In genomic region chr7:79267690-79268388, GRCm38 (mm10) we compare ENCODE assay signal across 19 mouse cellular contexts. TPM values are rescaled to one million over a fixed set of nuclear protein-coding genes. Genes with fewer than 3 reads are reported as not detected.
DNase-seq lines count a peak whose midpoint lies in the region; ATAC-seq and TF ChIP-seq lines count a peak whose summit lies in the region.
"Had no signal": no experiment of that assay in that cellular context is flagged by ENCODE, and none has a peak within 500 bp of the region (broad histone marks: within the 10 kb centered on the region; RNA-seq: fewer than 3 reads in every experiment).

No protein-coding gene starts in this region.

- no peaks in the 10 kb centered on the region for H3K79me2 ChIP-seq in MEL (ENCODE audit: control insufficient read depth, insufficient read depth, low read length, poor library complexity)

- no peak for TF ChIP-seq POLR2A in MEL (IDR thresholded peaks at IDR 0.05; ENCODE audit: control insufficient read depth in 1 of 2, insufficient read depth in 1 of 2, low read depth in 1 of 2, low read length in 2 of 2, poor library complexity in 1 of 2)

- no peak overlapping the region for H3K4me2 ChIP-seq in intestine, embryonic 16.5 days (ENCODE audit: low read depth, low read length)
- no peak overlapping the region for H3K4me2 ChIP-seq in intestine, embryonic 15.5 days (replicated peaks)
- H3K4me2 ChIP-seq in liver, embryonic 13.5 days: peak overlapping the region; percentile 36; the same call in 1 of the 2 replicates
- H3K4me2 ChIP-seq: hindbrain, embryonic 13.5 days; kidney, embryonic 15.5 days; midbrain, embryonic 12.5 days had no signal

- no peak overlapping the region for H3K4me3 ChIP-seq in intestine, embryonic 16.5 days (ENCODE audit: low read length)
- H3K4me3 ChIP-seq in intestine, embryonic 15.5 days (replicated peaks): no peak overlapping the region
- H3K4me3 ChIP-seq in MEL (ENCODE audit: control insufficient read depth in 1 of 2, insufficient read depth in 1 of 2, low read depth in 2 of 2, low read length in 2 of 2): no peak overlapping the region
- no peak overlapping the region for H3K4me3 ChIP-seq in liver, embryonic 13.5 days (replicated peaks)
- H3K4me3 ChIP-seq: embryonic facial prominence, embryonic 10.5 days; hindbrain, embryonic 13.5 days; kidney, embryonic 15.5 days; midbrain, embryonic 12.5 days had no signal

- no peaks in the 10 kb centered on the region for H3K9me3 ChIP-seq in intestine, embryonic 16.5 days (ENCODE audit: control insufficient read depth, low read length)
- H3K9me3 ChIP-seq in intestine, embryonic 15.5 days: no peaks in the 10 kb centered on the region
- H3K9me3 ChIP-seq in MEL (replicated peaks; ENCODE audit: insufficient read depth, low read length): no peaks in the 10 kb centered on the region
- H3K9me3 ChIP-seq in liver, embryonic 13.5 days (replicated peaks): no peaks in the 10 kb centered on the region
- H3K9me3 ChIP-seq: embryonic facial prominence, embryonic 10.5 days; hindbrain, embryonic 13.5 days; kidney, embryonic 15.5 days; midbrain, embryonic 12.5 days had no signal

- TF ChIP-seq EP300 in MEL (IDR thresholded peaks at IDR 0.05; ENCODE audit: low read depth in 1 of 2, low read length in 2 of 2): peak in 1 of 2 experiments; percentile 51; a peak in 2 of 4 replicates

- no peak for TF ChIP-seq CTCF in MEL (IDR thresholded peaks at IDR 0.05 in 2 of 3, conservative IDR thresholded peaks at IDR 0.05 in 1 of 3; ENCODE audit: control insufficient read depth in 1 of 3, insufficient read depth in 1 of 3, low read depth in 2 of 3, low read length in 3 of 3, poor library complexity in 1 of 3, severe bottlenecking in 1 of 3)

- 50% methylated on average over 7 of the region's 7 CpGs for WGBS in intestine, embryonic 16.5 days
- WGBS in intestine, embryonic 15.5 days: 47% methylated on average over 7 of the region's 7 CpGs
- 27% methylated on average over 7 of the region's 7 CpGs for WGBS in liver, embryonic 13.5 days (ENCODE audit: insufficient replicate concordance)

- TF ChIP-seq RAD21 in MEL (IDR thresholded peaks at IDR 0.05; ENCODE audit: low read depth, low read length): no peak

- no peaks in the 10 kb centered on the region for H3K27me3 ChIP-seq in intestine, embryonic 16.5 days (replicated peaks; ENCODE audit: control insufficient read depth, insufficient read depth, low read length)
- no peaks in the 10 kb centered on the region for H3K27me3 ChIP-seq in intestine, embryonic 15.5 days (replicated peaks)
- 0 out of 4 replicates have a peak, but pooled peaks cover 0 to 1% of the 10 kb centered on the region in 2 experiments for H3K27me3 ChIP-seq in MEL (ENCODE audit: control insufficient read depth in 1 of 2, insufficient read depth in 2 of 2, low read length in 2 of 2)
- H3K27me3 ChIP-seq in liver, embryonic 13.5 days: no peaks in the 10 kb centered on the region
- H3K27me3 ChIP-seq: hindbrain, embryonic 13.5 days; kidney, embryonic 15.5 days had no signal

- peak; percentile 62 for DNase-seq in MEL (ENCODE audit: low read depth, low spot score)
- DNase-seq in liver, embryonic 13.5 days: peak; percentile 55
- no peak for DNase-seq in cerebellum, postnatal 25 days
- no peak for DNase-seq in cerebellum, adult 18-20 months
- DNase-seq: adrenal gland, adult 2 months; cerebellum, adult 8-10 months; forebrain, postnatal 0 days; kidney, postnatal 4 days; right cerebral cortex, postnatal 14 days; thymus, postnatal 14 days had no signal

- H3K27ac ChIP-seq in intestine, embryonic 16.5 days (ENCODE audit: low read length): peak overlapping the region; percentile 45
- no peak overlapping the region for H3K27ac ChIP-seq in intestine, embryonic 15.5 days
- peak overlapping the region; percentile 40; the same call in 1 of the 2 replicates for H3K27ac ChIP-seq in MEL (ENCODE audit: control insufficient read depth, low read depth, low read length)
- H3K27ac ChIP-seq in liver, embryonic 13.5 days: peak overlapping the region; percentile 76
- H3K27ac ChIP-seq: embryonic facial prominence, embryonic 10.5 days; hindbrain, embryonic 13.5 days; kidney, embryonic 15.5 days; midbrain, embryonic 12.5 days had no signal

- no peak overlapping the region for H3K9ac ChIP-seq in intestine, embryonic 16.5 days (ENCODE audit: low read depth, low read length)
- H3K9ac ChIP-seq in intestine, embryonic 15.5 days: no peak overlapping the region
- no peak overlapping the region; the same call in 1 of the 2 replicates for H3K9ac ChIP-seq in MEL (ENCODE audit: control insufficient read depth, low read depth, low read length, poor library complexity, severe bottlenecking)
- H3K9ac ChIP-seq in liver, embryonic 13.5 days: peak overlapping the region; percentile 39; the same call in 1 of the 2 replicates
- H3K9ac ChIP-seq: forebrain, postnatal 0 days; hindbrain, embryonic 13.5 days; kidney, embryonic 15.5 days; midbrain, embryonic 12.5 days had no signal

- peaks cover 21% of the 10 kb centered on the region for H3K4me1 ChIP-seq in intestine, embryonic 16.5 days (ENCODE audit: control insufficient read depth, insufficient read depth, low read length)
- peaks cover 9% of the 10 kb centered on the region for H3K4me1 ChIP-seq in intestine, embryonic 15.5 days (replicated peaks)
- peaks cover 29 to 42% of the 10 kb centered on the region in 2 experiments for H3K4me1 ChIP-seq in MEL (ENCODE audit: control insufficient read depth in 1 of 2, insufficient read depth in 2 of 2, low read length in 2 of 2)
- peaks cover 70% of the 10 kb centered on the region for H3K4me1 ChIP-seq in liver, embryonic 13.5 days (replicated peaks)

- ATAC-seq in intestine, embryonic 16.5 days: no peak
- no peak for ATAC-seq in intestine, embryonic 15.5 days
- ATAC-seq in liver, embryonic 13.5 days (ENCODE audit: low read depth): no peak
- peak; percentile 62 for ATAC-seq in megakaryocyte-erythroid progenitor cell, adult 5-6 weeks (replicated peaks; ENCODE audit: low FRiP score, low TSS enrichment, poor library complexity, severe bottlenecking)
- ATAC-seq: CD4-positive, CD25-positive, alpha-beta regulatory T cell, adult 4 months; forebrain, postnatal 0 days; lung, postnatal 0 days had no signal

- no peaks in the 10 kb centered on the region for H3K36me3 ChIP-seq in intestine, embryonic 16.5 days (ENCODE audit: control insufficient read depth, insufficient read depth, low read length)
- H3K36me3 ChIP-seq in intestine, embryonic 15.5 days: no peaks in the 10 kb centered on the region
- H3K36me3 ChIP-seq in MEL (ENCODE audit: control insufficient read depth in 1 of 2, insufficient read depth in 2 of 2, low read length in 2 of 2): peaks cover 0 to 49% of the 10 kb centered on the region in 2 experiments; a peak in 2 of 4 replicates
- no peaks in the 10 kb centered on the region for H3K36me3 ChIP-seq in liver, embryonic 13.5 days
- H3K36me3 ChIP-seq: embryonic facial prominence, embryonic 10.5 days; hindbrain, embryonic 13.5 days; kidney, embryonic 15.5 days; midbrain, embryonic 12.5 days had no signal

TF ChIP-seq in MEL, 35 proteins besides CTCF, POLR2A, EP300 and RAD21:
- no peak for TF ChIP-seq POLR2AphosphoS5 (IDR thresholded peaks at IDR 0.05; ENCODE audit: borderline replicate concordance, low read depth, low read length)
- TF ChIP-seq GATA1 (IDR thresholded peaks at IDR 0.05; ENCODE audit: low read depth, low read length): peak; percentile 40
- TF ChIP-seq USF2 (IDR thresholded peaks at IDR 0.05; ENCODE audit: borderline replicate concordance in 1 of 2, insufficient read depth in 1 of 2, low read depth in 1 of 2, low read length in 2 of 2): no peak
- TF ChIP-seq MYC (IDR thresholded peaks at IDR 0.05; ENCODE audit: low read depth, low read length): peak; percentile 56; the same call in 1 of the 2 replicates
- TF ChIP-seq TCF12 (IDR thresholded peaks at IDR 0.05; ENCODE audit: low read depth, low read length): peak; percentile 62
- TF ChIP-seq MAX (IDR thresholded peaks at IDR 0.05; ENCODE audit: low read length): no peak
- peak; percentile 53 for TF ChIP-seq TAL1 (IDR thresholded peaks at IDR 0.05; ENCODE audit: low read length)

RNA-seq across cellular contexts. Expression of gene Abhd2, which starts 5.2 kb away (rescaled TPM):
- polyA plus RNA-seq in intestine, embryonic 16.5 days (2015; fragmentation: Nextera tagmentation; extraction: Ambion mirVana): 11.5 and 15.1 TPM in 2 replicates
- 14.3 and 16.3 TPM in 2 replicates for polyA plus RNA-seq in intestine, embryonic 15.5 days (2015; fragmentation: Nextera tagmentation; extraction: Ambion mirVana)
- total RNA-seq in MEL (2012; rRNA removed): 13.6 and 13.7 TPM in 2 replicates
- 10 to 100 TPM in 1 of 2 experiments, not detected in 1; 32.0 TPM for polyA plus RNA-seq in MEL (2012; ENCODE audit: insufficient read depth in 1 of 2, insufficient read length in 2 of 2, low read depth in 1 of 2, low replicate concordance in 2 of 2, missing spikeins in 1 of 2)
- polyA plus RNA-seq in liver, embryonic 13.5 days (2015; fragmentation: Nextera tagmentation; extraction: Ambion mirVana): 8.2 and 11.9 TPM in 2 replicates
- 23.6 and 25.4 TPM in 2 replicates for total RNA-seq in megakaryocyte-erythroid progenitor cell, adult 5-6 weeks (2014; fragmentation: Nextera tagmentation)
- 13.0 and 13.9 TPM in 2 replicates for total RNA-seq in megakaryocyte-erythroid progenitor cell, adult 5-6 weeks (2017)

Comparison
In these comparisons a context has a peak if more than half of its experiments do, and no peak if none do; other contexts are left out.
1. DNase-seq: peak in MEL (single experiment) and liver, embryonic 13.5 days (single experiment); none in cerebellum, postnatal 25 days (0 of 2) and cerebellum, adult 18-20 months (0 of 2).